Comparison of ENCODE assay signal across 9 mouse cellular contexts in the genomic region with DNA sequence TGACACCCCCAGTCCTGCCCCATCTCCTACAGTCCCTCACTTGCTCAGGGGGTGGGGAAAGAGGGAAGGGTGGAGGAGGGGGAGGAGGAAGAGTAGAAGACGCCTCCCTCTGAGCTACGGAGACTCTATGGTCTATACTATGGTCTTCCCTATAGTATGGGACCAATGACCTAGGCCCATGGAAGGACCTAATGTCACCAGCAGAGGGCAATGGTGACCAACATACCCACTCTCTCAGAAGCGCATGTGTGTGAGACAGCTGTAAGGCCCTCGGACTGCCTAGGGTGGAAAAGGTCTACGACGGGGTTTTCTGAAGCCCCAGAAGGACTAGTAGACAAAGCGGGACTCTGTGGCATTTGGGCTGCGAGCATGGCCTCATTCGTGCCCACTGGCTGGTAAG. TPM values are rescaled to one million over a fixed set of nuclear protein-coding genes. Genes with fewer than 3 reads are reported as not detected.
DNase-seq lines count a peak whose midpoint lies in the region; ATAC-seq lines count a peak whose summit lies in the region.
"Had no signal": no experiment of that assay in that cellular context is flagged by ENCODE, and none has a peak within 500 bp of the region (broad histone marks: within the 10 kb centered on the region; RNA-seq: fewer than 3 reads in every experiment).

No protein-coding gene starts in this region.

- 45% methylated on average over 9 of the region's 9 CpGs for WGBS in intestine, embryonic 14.5 days
- 42% methylated on average over 9 of the region's 9 CpGs for WGBS in neural tube, embryonic 12.5 days
- 40% methylated on average over 9 of the region's 9 CpGs for WGBS in kidney, embryonic 16.5 days

- peak; percentile 8 to 33 for DNase-seq in kidney, postnatal 36 days
- no peak for DNase-seq in kidney, postnatal 10 days
- DNase-seq in T-cell, adult 2 months (ENCODE audit: low spot score) = peak; percentile 28
- no peak for DNase-seq in intestine, embryonic 14.5 days (ENCODE audit: low spot score)
- DNase-seq in left cerebral cortex, adult 8-10 months (ENCODE audit: low spot score in 2 of 2) = no peak
- no peak for DNase-seq in heart, adult 9 months (ENCODE audit: low spot score in 2 of 2)

- no peak overlapping the region for H3K4me2 ChIP-seq in intestine, embryonic 14.5 days (ENCODE audit: low read length)
- H3K4me2 ChIP-seq in neural tube, embryonic 12.5 days (replicated peaks) = no peak overlapping the region
- H3K4me2 ChIP-seq in kidney, embryonic 16.5 days (replicated peaks; ENCODE audit: low read depth, low read length) = no peak overlapping the region

- ATAC-seq in intestine, embryonic 14.5 days (replicated peaks; ENCODE audit: low FRiP score, low TSS enrichment, low read depth) = 0 out of 2 replicates have a peak, but pooled peaks have one; percentile 58
- ATAC-seq in neural tube, embryonic 12.5 days (ENCODE audit: low FRiP score, low read depth) = 0 out of 2 replicates have a peak, but pooled peaks have one; percentile 68
- ATAC-seq in kidney, embryonic 16.5 days (ENCODE audit: low FRiP score, low TSS enrichment) = no peak

- H3K9me3 ChIP-seq in intestine, embryonic 14.5 days (ENCODE audit: control insufficient read depth, low read length) = no peaks in the 10 kb centered on the region
- no peaks in the 10 kb centered on the region for H3K9me3 ChIP-seq in neural tube, embryonic 12.5 days
- H3K9me3 ChIP-seq in kidney, embryonic 16.5 days (ENCODE audit: low read length) = no peaks in the 10 kb centered on the region

- no peak overlapping the region for H3K9ac ChIP-seq in intestine, embryonic 14.5 days (ENCODE audit: low read length)
- H3K9ac ChIP-seq in neural tube, embryonic 12.5 days = no peak overlapping the region
- no peak overlapping the region for H3K9ac ChIP-seq in kidney, embryonic 16.5 days (replicated peaks; ENCODE audit: low read length)

- no peaks in the 10 kb centered on the region for H3K36me3 ChIP-seq in intestine, embryonic 14.5 days (ENCODE audit: control insufficient read depth, insufficient read depth, low read length)
- no peaks in the 10 kb centered on the region for H3K36me3 ChIP-seq in neural tube, embryonic 12.5 days
- no peaks in the 10 kb centered on the region for H3K36me3 ChIP-seq in kidney, embryonic 16.5 days (ENCODE audit: insufficient read depth, low read length)

- H3K27me3 ChIP-seq in intestine, embryonic 14.5 days (replicated peaks; ENCODE audit: control insufficient read depth, insufficient read depth, low read length) = no peaks in the 10 kb centered on the region
- no peaks in the 10 kb centered on the region for H3K27me3 ChIP-seq in neural tube, embryonic 12.5 days (replicated peaks)
- 0 out of 2 replicates have a peak, but pooled peaks cover 3% of the 10 kb centered on the region for H3K27me3 ChIP-seq in kidney, embryonic 16.5 days (ENCODE audit: insufficient read depth, low read length)

- no peak overlapping the region for H3K4me3 ChIP-seq in intestine, embryonic 14.5 days (ENCODE audit: low read depth, low read length)
- no peak overlapping the region for H3K4me3 ChIP-seq in neural tube, embryonic 12.5 days
- H3K4me3 ChIP-seq in kidney, embryonic 16.5 days (ENCODE audit: low read length) = no peak overlapping the region

- peaks cover 11% of the 10 kb centered on the region for H3K4me1 ChIP-seq in intestine, embryonic 14.5 days (replicated peaks; ENCODE audit: control insufficient read depth, insufficient read depth, low read length)
- H3K4me1 ChIP-seq in neural tube, embryonic 12.5 days = 0 out of 2 replicates have a peak, but pooled peaks cover 2% of the 10 kb centered on the region
- no peaks in the 10 kb centered on the region for H3K4me1 ChIP-seq in kidney, embryonic 16.5 days (ENCODE audit: insufficient read depth, low read length)

- no peak overlapping the region for H3K27ac ChIP-seq in intestine, embryonic 14.5 days (ENCODE audit: low read depth)
- H3K27ac ChIP-seq in neural tube, embryonic 12.5 days = no peak overlapping the region
- no peak overlapping the region for H3K27ac ChIP-seq in kidney, embryonic 16.5 days (ENCODE audit: low read length)

RNA-seq across cellular contexts. Expression of a gene that starts 24.3 kb away (rescaled TPM):
- polyA plus RNA-seq in intestine, embryonic 14.5 days (2014; fragmentation: Nextera tagmentation; extraction: Ambion mirVana) = not detected in 2 replicates
- polyA plus RNA-seq in neural tube, embryonic 12.5 days (2016; fragmentation: Nextera tagmentation; extraction: Ambion mirVana) = not detected in 2 replicates
- not detected for total RNA-seq in left cerebral cortex, adult 8-10 months (2022)
- polyA plus RNA-seq in kidney, embryonic 16.5 days (2015; fragmentation: Nextera tagmentation; extraction: Ambion mirVana) = not detected in 2 replicates
- polyA plus RNA-seq: embryonic facial prominence, embryonic 14.5 days had no signal

RNA-seq across cellular contexts. Expression of a gene that starts 31.5 kb away (rescaled TPM):
- polyA plus RNA-seq in intestine, embryonic 14.5 days (2014; fragmentation: Nextera tagmentation; extraction: Ambion mirVana) = not detected in 2 replicates
- polyA plus RNA-seq in neural tube, embryonic 12.5 days (2016; fragmentation: Nextera tagmentation; extraction: Ambion mirVana) = not detected in 2 replicates
- not detected for total RNA-seq in left cerebral cortex, adult 8-10 months (2022)
- polyA plus RNA-seq in kidney, embryonic 16.5 days (2015; fragmentation: Nextera tagmentation; extraction: Ambion mirVana) = not detected in 2 replicates
- polyA plus RNA-seq: embryonic facial prominence, embryonic 14.5 days had no signal

Comparison
In these comparisons a context has a peak if more than half of its experiments do, and no peak if none do; other contexts are left out.
1. DNase-seq: peak in kidney, postnatal 36 days (2 of 2) and T-cell, adult 2 months (single experiment); none in kidney, postnatal 10 days (single experiment), intestine, embryonic 14.5 days (single experiment), left cerebral cortex, adult 8-10 months (0 of 2) and heart, adult 9 months (0 of 2).